Mouse (Mus musculus) intestine, embryonic 16.5 days (tissue): ENCODE data around the gene Prrt1. TPM values are rescaled to one million over a fixed set of nuclear protein-coding genes. Genes with fewer than 3 reads are reported as not detected.
A peak's percentile ranks its signal among the peaks of the same experiment; 100 is the strongest.

Experiments used
- ATAC-seq: fragments of 200-750 bp; cut with Nextera tagmentation; 2 replicates; pipeline ENCODE4 v1.8.0; 2017; ENCODE audit warnings: moderate TSS enrichment, moderate library complexity
- H3K27ac ChIP-seq: fragments of 300-500 bp; sonication (generic); 2 replicates; pipeline ENCODE4 v1.5.1; 2014; ENCODE audit warnings: mild to moderate bottlenecking, low read length
- H3K27me3 ChIP-seq: fragments of 300-500 bp; sonication (generic); replicated peaks from 2 replicates; pipeline ENCODE4 v1.6.1; 2014; ENCODE audit warnings: low read length, control low read depth, mixed read lengths; ENCODE audit not compliant: control insufficient read depth, insufficient read depth
- H3K36me3 ChIP-seq: fragments of 300-500 bp; sonication (generic); 2 replicates; pipeline ENCODE4 v1.6.1; 2014; ENCODE audit warnings: low read length, control low read depth; ENCODE audit not compliant: control insufficient read depth, insufficient read depth
- H3K4me1 ChIP-seq: fragments of 300-500 bp; sonication (generic); 2 replicates; pipeline ENCODE4 v1.6.1; 2014; ENCODE audit warnings: low read length, control low read depth, mixed read lengths; ENCODE audit not compliant: control insufficient read depth, insufficient read depth
- H3K4me2 ChIP-seq: fragments of 300-500 bp; sonication (generic); 2 replicates; pipeline ENCODE4 v1.6.1; 2014; ENCODE audit warnings: low read depth, low read length, control low read depth
- H3K4me3 ChIP-seq: fragments of 300-500 bp; sonication (generic); 2 replicates; pipeline ENCODE4 v1.5.1; 2014; ENCODE audit warnings: mild to moderate bottlenecking, low read length
- H3K9ac ChIP-seq: fragments of 300-500 bp; sonication (generic); 2 replicates; pipeline ENCODE4 v1.6.1; 2014; ENCODE audit warnings: low read depth, low read length
- H3K9me3 ChIP-seq: fragments of 300-500 bp; sonication (generic); 2 replicates; pipeline ENCODE4 v1.6.1; 2016; ENCODE audit warnings: low read length, control low read depth; ENCODE audit not compliant: control insufficient read depth
- WGBS: fragments of 180-500 bp; shearing (Covaris S2); extraction: QIAGEN DNeasy Blood & Tissue Kit; methylation state at CpG from one replicate; pipeline ENCODE4 v1.1.7; 2014; 5-methylcytosine and 5-hydroxymethylcytosine counted together
- polyA plus RNA-seq: library from polyadenylated mRNA; unstranded; fragments of >200 nt; fragmentation: Nextera tagmentation; extraction: Ambion mirVana; gene quantifications from 2 replicates; pipeline ENCODE4 v1.2.1, GENCODE M21; 2015

Prrt1 gene
- polyA plus RNA-seq, 1 experiment from 2014 or later, result 0.32 TPM

DNA sequence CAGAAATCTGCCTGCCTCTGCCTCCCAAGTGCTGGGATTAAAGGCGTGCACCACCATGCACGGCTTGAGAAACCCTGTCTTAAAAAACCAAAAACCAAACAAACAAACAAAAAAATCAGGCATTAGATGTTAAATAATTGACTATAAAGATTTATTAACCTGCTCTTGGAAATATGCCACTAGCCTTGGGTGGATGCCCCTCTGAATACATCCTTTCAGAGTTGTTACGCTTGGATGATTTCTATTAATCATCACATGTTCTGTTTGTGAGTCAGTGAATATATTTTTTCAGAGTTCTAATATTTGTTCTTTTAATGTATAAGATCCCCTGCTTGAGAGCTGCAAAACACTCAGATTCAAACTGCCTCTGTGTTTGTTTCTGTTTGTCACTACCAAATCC lies 4.4 kb upstream of the Prrt1 start:
- Histone ChIP-seq H3K4me1 (peaks cover 22% of the 10 kb centered on the region), H3K4me3 (no peak overlapping the region), H3K9ac (no peak overlapping the region), H3K27me3 (peaks cover under 1% of the 10 kb centered on the region), H3K36me3 (peaks cover 13% of the 10 kb centered on the region), H3K4me2 (no peak overlapping the region), H3K9me3 (no peaks in the 10 kb centered on the region), H3K27ac (no peak overlapping the region)
- ATAC-seq, result no peak
- WGBS, result 97% methylated on average over 3 of the region's 3 CpGs

DNA sequence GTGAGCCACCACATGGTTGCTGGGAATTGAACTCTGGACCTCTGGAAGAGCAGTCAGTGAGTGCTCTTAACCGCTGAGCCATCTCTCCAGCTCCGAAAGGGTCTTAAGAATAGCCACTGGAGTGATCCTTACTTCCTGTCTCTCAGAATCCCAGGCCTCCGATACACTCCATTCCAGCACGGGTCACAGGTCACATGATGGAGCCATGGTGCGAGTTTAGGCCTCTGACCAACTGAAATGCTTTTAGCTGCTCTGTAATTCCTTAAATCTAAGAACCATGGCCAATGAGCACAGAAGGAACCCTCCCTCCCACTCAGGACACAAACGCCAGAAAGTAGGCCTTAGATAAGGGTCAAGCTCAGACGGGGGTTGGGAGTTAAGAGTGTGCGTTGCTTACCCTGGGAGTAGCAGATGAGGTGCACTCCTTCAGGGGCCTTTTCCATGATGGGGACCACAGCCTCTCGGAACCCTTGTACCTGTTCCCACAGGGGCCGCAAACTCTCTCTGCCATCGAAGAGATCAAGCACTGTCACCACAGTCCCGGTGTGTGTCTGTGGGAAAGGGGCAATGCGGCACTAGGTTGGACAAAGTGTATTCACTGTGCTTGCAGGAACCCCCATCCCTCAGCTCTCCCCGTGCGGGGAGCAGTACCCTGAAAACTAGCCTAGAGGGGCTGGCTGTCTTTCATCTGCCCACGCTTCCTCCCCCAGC lies 3.1 kb upstream of the Prrt1 start:
- H3K9ac ChIP-seq, result peak overlapping the region; percentile 75
- no peaks in the 10 kb centered on the region for H3K9me3 ChIP-seq
- H3K27me3 ChIP-seq, result peaks cover 13% of the 10 kb centered on the region
- peak overlapping the region; percentile 74 for H3K4me2 ChIP-seq
- 50% methylated on average over 16 of the region's 16 CpGs for WGBS
- H3K27ac ChIP-seq, result peak overlapping the region; percentile 97
- peaks cover 13% of the 10 kb centered on the region; the same call in 1 of the 2 replicates for H3K36me3 ChIP-seq
- H3K4me1 ChIP-seq, result peaks cover 30% of the 10 kb centered on the region
- no peak for ATAC-seq
- H3K4me3 ChIP-seq, result peak overlapping the region; percentile 78

DNA sequence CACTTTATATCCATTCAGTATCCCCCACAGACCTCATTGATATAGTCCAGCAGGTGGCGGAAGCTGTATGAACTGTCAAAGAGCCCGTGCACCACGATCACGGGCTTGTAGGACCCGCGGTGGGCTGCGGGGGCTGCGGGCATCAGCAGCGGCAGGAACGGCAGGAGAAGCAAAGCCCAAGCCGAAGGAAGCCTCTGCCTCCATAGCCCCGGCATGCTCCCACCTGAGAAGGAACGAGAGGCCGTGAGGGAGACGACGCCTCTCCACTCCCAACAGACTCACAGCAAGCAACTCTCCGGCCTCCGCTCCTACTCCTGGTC lies 2.6 kb upstream of the Prrt1 start:
- ATAC-seq, result peak; percentile 24

DNA sequence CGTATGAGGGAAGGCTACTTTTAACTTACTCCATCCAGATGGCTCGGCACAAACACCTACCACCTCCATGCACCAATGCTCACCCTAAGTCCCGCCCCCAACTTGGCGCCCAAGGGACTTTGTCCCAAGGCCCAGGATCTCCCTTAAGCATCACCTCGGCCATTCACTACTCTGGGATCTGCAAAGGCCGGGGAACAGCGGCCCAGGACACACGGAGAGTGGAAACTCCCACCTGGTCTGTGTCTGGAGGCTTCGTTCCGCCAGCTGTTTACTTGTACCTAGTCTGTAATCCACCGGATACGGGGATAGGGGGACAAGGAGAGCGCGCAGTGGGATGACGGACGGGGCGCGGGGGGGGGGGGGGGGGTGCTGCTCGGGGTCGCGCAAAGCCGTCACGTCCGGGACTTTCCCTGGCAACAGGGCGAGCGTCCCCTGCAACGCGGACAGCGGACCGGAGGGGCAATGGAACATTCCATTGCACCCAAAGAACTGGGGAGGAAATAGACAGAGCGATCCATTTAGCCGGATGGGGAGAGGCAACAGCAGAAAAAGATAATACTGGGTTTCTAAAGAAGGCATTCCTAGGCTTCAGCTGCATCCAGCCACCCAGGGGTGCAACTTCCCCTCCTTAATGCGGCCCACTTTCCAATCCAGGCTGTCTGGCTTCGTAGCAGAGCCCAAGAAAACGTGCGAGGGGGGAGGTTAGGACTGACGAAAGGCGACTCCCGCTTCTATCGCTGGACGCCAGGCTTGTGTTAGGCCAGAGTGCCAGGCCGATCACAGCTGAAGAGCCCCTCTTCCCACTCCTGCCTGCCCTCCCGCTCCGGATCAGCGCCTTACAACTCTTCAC lies 2.0 kb upstream of the Prrt1 start:
- Histone ChIP-seq H3K9ac (peak overlapping the region; percentile 75), H3K9me3 (no peaks in the 10 kb centered on the region), H3K27ac (peak overlapping the region; percentile 97), H3K27me3 (peaks cover 18% of the 10 kb centered on the region), H3K36me3 (peaks cover 13% of the 10 kb centered on the region; the same call in 1 of the 2 replicates), H3K4me2 (peak overlapping the region; percentile 74), H3K4me3 (peak overlapping the region; percentile 78), H3K4me1 (peaks cover 35% of the 10 kb centered on the region)
- WGBS, result 0% methylated on average over 36 of the region's 45 CpGs
- ATAC-seq, result peak; percentile 80

More for the DNA sequence above, 2.6 kb upstream of the Prrt1 start:
- peaks cover 33% of the 10 kb centered on the region for H3K4me1 ChIP-seq
- H3K4me3 ChIP-seq, result peak overlapping the region; percentile 78
- H3K9me3 ChIP-seq, result no peaks in the 10 kb centered on the region
- peak overlapping the region; percentile 97 for H3K27ac ChIP-seq
- H3K4me2 ChIP-seq, result peak overlapping the region; percentile 74
- H3K9ac ChIP-seq, result peak overlapping the region; percentile 75
- 1% methylated on average over 18 of the region's 18 CpGs for WGBS
- H3K36me3 ChIP-seq, result peaks cover 13% of the 10 kb centered on the region; the same call in 1 of the 2 replicates
- peaks cover 17% of the 10 kb centered on the region for H3K27me3 ChIP-seq

DNA sequence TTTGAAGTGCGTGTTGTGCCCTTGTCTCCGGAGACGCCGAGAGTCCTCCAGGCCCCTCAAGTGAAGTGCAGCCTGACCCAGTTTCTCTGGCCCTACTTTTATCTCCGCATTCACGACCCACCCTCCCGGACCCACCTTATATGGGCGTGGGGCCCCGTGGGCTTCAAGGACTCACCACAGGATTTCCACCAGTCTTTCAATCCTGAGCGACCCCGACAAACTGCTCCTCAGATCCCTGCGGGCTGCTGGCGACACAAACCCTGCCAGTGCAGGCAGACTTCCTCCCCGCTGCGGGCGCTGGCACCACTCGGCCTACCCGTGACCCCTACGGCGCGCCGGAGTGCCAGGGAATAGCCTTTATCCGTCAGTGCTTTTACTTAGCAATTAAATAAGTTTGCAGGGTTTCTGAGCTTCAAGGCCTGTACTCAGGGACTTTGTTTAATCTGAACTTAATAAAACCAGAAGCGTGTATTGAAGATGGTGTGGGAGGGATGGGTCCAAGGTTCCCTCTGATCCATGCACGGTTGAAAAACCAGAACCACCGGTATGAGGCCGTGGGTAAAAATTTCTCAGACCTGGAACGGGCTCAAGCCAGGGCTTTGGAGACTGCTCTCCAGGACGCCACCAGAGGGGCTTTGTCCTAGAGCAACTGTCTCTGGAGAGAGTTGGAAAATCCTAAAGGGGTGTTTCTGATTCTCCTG lies 1.2 kb upstream of the Prrt1 start, which contains the start of gene Ppt2:
TSS of gene Ppt2 (minus strand) at position 568 of the 701 bp plus-strand sequence.
- Histone ChIP-seq H3K4me1 (peaks cover 35% of the 10 kb centered on the region), H3K27ac (peak within 1 kb of the TSS; percentile 97), H3K4me3 (peak within 1 kb of the TSS; percentile 78), H3K9ac (peak within 1 kb of the TSS; percentile 75), H3K4me2 (peak within 1 kb of the TSS; percentile 74), H3K9me3 (no peaks in the 10 kb centered on the region), H3K36me3 (peaks cover 5% of the 10 kb centered on the region; the same call in 1 of the 2 replicates), H3K27me3 (peaks cover 18% of the 10 kb centered on the region)
- ATAC-seq, result peak; percentile 47
- WGBS, result 2% methylated on average over 29 of the region's 29 CpGs

DNA sequence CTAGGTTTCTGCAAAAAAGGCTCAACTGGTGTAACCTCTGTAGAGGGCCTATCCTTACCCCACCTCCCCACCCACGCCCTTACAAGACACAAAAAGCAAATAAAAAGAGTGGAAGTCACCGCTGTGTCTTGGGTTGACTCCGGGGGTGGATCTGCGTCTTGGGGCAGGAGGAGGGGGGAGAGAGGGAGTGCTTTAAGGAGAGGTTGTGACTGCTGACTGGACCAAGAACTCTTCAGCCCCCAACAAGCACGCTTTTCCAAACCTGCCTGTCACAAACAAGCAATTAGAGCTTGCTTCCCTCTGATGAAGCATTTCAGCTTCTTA lies 727 bp upstream of the Prrt1 start:
- H3K4me3 ChIP-seq, result peak overlapping the region; percentile 78
- peak overlapping the region; percentile 75 for H3K9ac ChIP-seq
- WGBS, result 18% methylated on average over 5 of the region's 5 CpGs
- ATAC-seq, result no peak
- peak overlapping the region; percentile 97 for H3K27ac ChIP-seq
- no peaks in the 10 kb centered on the region for H3K9me3 ChIP-seq
- H3K36me3 ChIP-seq, result 0 out of 2 replicates have a peak, but pooled peaks cover 4% of the 10 kb centered on the region
- peaks cover 35% of the 10 kb centered on the region for H3K4me1 ChIP-seq
- H3K4me2 ChIP-seq, result peak overlapping the region; percentile 74
- peaks cover 18% of the 10 kb centered on the region for H3K27me3 ChIP-seq

DNA sequence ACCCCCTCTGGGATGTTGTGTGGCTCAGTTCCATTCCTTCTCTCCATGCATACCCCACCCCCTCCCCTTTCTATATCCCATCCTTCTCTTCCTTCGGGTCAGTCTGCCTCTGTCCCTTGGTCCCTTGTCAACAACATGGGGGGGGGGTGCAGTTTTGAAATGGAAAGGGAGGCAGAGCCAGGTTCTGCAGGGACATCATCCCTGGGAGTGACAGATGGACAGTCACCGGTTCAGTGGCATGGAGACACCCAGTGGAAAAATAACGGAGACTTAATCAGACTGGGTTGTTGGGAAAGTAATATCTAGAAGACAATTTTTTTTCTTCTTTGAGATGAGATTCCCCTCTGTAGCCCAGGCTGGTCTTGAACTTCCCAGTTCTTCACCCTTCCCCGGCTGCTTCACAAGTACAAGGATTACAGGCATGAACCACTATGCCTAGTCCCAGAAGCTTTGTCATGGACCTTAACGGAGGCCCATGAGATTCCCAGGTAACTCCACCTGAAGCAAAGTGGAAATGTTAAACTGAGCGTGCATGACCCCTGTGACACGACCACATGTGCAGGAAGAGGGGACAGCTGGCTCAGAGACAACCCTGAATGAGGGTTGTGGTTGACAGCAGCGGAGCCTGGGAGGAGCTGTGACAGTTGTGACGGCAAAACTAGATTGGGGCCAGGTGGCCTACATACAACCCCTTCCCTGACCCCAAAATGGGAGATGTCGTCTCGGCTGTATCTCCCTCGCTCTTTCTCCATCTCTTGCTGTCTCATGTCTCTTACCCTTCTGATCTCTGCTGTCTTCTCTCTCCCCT lies 667 bp downstream of the Prrt1 start:
- 34% methylated on average over 12 of the region's 12 CpGs for WGBS

DNA sequence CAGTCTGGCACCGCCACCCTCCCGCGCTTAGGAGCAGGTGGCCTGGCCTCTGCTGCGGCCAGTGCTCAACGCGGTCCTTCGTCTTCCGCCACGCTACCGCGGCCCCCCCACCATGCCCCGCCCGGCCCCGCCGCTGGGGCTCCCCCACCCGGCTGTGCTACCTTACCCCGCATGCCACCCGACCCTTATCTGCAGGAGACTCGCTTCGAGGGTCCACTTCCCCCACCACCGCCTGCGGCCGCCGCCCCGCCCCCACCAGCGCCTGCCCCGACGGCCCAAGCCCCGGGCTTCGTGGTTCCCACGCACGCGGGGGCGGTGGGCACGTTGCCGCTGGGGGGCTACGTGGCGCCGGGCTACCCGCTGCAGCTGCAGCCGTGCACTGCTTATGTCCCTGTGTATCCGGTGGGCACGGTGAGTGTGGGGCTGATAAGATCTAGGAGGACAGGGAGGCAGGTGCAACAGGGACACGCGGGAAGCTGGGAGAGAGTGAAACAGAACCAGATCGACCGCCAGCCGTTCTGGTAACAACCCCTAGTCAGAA lies 1.5 kb downstream of the Prrt1 start:
- no peaks in the 10 kb centered on the region for H3K9me3 ChIP-seq
- peak overlapping the region; percentile 56 for H3K9ac ChIP-seq
- peak overlapping the region; percentile 72 for H3K4me2 ChIP-seq
- peaks cover 18% of the 10 kb centered on the region for H3K27me3 ChIP-seq
- no peak for ATAC-seq
- H3K36me3 ChIP-seq, result no peaks in the 10 kb centered on the region
- H3K27ac ChIP-seq, result no peak overlapping the region
- H3K4me1 ChIP-seq, result peaks cover 35% of the 10 kb centered on the region
- 4% methylated on average over 46 of the region's 48 CpGs for WGBS
- peak overlapping the region; percentile 41 for H3K4me3 ChIP-seq

More for the DNA sequence above, 667 bp downstream of the Prrt1 start:
- H3K9me3 ChIP-seq, result no peaks in the 10 kb centered on the region
- no peak overlapping the region for H3K27ac ChIP-seq
- peak overlapping the region; percentile 74 for H3K4me2 ChIP-seq
- ATAC-seq, result no peak
- H3K4me3 ChIP-seq, result peak overlapping the region; percentile 21; the same call in 1 of the 2 replicates
- peaks cover 35% of the 10 kb centered on the region for H3K4me1 ChIP-seq
- H3K36me3 ChIP-seq, result 0 out of 2 replicates have a peak, but pooled peaks cover 4% of the 10 kb centered on the region
- H3K27me3 ChIP-seq, result peaks cover 18% of the 10 kb centered on the region
- H3K9ac ChIP-seq, result peak overlapping the region; percentile 33; the same call in 1 of the 2 replicates
